Mouse (Mus musculus): ENCODE results near the gene Npas1. TPM values are rescaled to one million over a fixed set of nuclear protein-coding genes. Genes with fewer than 3 reads are reported as not detected.

Npas1 gene
- total RNA-seq (2022) = under 1 TPM in 1 of 4 experiments, not detected in 3; 0.48 TPM

DNA sequence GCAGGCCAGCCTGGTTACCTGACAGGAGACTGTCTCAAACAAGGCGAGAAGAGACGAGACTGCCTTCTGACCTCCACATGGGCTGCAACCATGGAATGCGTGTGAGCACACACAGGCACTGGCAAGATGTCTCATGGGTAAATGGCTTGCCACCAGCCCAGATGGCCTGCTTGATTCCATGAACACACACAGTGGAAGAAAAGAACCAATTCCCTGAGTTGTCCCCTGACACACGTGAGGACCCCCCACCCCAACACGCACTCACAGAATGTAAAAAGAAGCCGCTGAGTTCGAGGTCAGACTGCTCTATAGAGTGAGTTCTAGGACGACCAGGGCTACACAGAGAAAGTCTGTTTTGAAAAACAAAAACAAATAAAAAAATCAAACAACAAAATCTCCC lies at the start of gene Npas1:
Gene Npas1, minus strand, starts transcription at position 101 of the 400 bp plus-strand sequence.
- no peak for DNase-seq

DNA sequence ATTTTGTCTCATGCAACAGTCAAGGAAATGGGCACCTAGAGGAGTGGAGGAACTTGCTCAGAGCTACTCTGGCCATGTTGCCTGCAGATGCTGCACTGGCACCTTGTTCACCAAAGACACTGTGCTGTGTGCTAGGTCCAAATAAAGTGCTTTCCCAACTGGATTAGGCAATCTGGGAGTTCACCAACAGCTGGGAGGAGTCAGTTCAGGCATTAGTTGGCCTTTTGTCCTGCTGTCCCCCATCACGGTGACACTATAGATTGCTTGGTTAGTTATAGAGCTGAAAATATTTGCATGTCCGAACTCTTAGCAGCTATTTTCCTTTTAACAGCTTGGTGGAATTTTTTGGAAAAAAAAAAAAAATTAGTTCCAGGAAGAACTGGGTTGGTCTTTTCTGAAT lies 48.5 kb upstream of the Npas1 start:
- no peak for DNase-seq

DNA sequence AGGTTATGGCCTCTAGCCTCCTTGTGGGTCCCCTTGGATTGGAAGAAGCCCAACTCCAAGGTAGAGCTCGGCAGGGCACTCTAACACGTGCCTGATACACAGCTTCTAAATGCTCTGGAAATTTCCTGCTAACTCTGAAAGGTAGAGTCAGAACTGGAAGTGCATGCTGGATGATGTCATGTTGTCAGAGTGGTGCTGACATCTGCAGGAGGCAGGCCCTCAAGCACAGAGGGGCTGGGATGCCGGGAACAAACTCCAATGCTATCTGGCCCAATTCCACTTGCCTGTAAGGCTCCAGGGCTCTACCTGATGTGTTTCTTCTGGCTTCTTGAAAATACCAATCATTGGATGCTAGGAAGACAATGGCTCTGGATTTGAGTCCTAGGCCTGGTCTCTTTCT lies 47.9 kb upstream of the Npas1 start:
- no peak for DNase-seq

DNA sequence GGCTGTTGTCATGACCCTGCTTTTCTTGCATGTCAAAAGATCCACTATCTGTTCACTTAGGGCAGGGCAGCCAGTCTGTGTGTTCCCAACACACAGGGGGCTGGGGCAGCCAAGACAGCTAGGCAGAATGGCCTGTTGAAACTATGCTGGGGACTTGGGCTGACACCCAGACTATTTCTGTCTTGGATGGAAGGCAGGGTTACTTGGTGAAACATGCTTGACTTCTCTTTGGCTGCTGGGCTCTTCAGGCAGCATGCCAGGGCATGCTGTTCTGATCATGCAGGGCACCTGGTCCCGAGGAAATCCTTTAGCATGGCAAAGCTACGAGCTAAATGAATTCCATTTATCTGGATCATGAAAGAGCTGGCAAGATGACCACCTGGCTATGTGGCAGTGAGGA lies 46.8 kb upstream of the Npas1 start:
- DNase-seq = no peak

DNA sequence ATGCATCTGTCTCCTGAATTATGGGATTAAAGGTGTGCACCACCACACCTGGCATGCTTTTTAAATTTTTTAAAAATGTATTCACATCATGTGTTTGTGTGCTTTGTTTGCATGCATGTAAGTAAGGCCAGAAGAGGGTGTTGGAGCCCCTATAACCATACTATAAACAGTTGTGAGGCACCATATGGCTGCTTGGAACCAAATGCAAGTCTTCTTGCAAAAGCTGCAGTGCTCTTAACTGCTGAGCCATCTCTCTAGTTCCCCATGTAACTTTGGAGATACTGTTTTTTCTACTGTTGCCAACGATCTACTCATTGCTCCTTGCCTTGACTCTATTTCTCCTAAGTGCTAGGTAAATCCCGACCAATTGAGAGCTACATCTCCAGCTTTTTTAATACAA lies 41.8 kb upstream of the Npas1 start:
- no peak for DNase-seq

DNA sequence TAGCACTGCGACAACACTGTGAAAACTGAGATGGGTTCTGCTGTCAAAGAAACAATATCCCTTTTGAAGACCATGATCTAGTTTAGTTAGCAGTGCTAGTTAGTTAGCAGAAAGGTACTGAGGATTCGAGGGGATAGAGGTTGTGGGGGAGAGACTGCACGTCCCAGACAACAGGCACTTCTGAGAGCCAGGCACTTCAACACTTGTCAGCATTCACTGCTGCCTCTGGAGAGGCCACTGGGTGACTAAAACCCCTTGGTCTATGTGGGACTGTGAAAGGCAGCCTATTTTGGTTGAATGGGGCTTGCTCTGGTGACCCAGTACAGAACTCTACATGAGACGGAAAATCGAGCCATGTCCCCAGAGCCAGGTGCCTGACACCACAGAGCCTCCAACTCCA lies 39.7 kb upstream of the Npas1 start:
- DNase-seq = no peak

DNA sequence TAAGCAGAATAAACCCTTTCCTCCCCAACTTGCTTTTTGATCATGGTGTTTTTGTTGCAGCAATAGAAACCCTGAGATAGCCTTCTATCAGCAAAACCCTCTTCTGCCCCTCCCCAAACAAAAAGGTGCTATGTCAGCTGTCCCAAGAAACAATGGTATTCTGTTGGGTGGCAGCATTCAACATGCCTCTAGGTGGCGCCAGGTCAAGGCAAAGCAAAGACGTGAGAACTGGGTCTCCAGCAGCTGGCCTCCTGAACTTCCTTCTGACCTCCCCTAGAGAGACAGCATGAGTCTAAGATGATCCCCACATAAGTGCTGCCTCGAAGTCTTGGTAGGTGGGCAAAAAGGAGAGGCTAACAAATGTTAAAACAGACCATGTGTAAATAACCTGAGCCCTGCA lies 29.8 kb upstream of the Npas1 start:
- peak; percentile 34 for DNase-seq

DNA sequence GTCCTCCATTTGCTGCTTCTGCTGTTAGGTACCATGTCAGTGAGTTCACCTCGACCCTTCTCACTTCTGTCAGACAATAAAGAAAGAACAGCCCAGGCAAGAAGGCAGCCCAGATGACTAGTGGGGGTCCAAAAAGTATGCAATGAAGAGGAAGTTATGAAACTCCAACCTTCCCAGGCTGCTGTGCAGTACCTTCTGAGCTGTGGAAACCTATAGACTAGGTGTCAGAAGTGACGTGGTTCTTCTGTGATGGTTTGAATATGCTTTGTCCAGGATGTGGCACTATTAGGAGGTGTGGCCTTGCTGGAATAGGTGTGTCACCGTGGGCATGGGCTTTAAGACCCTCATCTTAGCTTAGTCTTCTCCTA lies 27.7 kb upstream of the Npas1 start:
- DNase-seq = no peak

DNA sequence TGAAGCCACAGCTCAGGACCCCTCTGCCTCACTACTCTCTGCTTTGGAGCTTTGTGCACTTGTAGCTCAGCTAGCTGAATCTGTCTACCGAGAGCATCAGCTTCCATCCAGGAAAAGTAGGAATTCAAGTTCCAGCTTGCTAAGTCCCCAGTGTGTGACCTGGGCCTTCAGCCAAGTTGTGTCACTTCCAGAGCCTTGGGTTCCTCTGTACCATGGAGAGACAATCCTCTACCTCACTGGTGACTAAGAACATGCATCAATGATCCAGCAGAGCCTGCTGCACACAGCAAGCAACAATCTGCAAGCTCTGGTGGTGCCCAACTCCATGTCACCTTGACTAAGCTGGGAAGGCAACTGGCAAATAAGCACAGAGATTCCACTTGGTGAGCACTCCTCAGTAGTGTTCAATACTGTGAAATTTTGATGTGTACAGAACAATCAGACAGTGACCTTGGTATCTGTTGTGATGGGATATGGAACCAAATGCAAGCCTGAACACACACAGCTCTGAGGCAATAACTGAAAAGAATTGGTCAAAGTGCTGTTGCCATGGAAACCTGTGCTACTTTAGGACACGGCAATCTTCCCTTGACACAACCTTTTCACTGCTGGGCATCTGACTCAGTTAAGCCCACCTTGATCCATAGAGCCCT lies 27.2 kb upstream of the Npas1 start:
- peak; percentile 55 for DNase-seq

DNA sequence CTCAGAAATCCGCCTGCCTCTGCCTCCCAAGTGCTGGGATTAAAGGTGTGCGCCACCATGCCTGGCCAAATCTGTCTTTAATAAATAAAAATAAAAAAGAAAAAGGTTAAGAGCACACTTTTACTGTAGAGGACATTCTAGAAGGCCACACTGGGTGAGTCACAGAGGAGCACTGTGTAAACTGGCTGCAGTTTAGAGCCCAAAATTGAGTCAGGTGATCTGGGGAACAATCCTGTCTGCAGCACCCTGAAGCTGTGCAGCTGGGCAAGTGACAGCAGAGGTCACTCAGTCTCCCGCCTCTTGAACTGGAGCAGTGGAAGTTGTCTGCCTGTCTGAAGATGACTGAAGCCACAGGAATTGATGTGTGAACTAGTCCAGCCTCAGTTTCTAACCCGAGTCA lies 24.0 kb upstream of the Npas1 start:
- peak; percentile 42 for DNase-seq

DNA sequence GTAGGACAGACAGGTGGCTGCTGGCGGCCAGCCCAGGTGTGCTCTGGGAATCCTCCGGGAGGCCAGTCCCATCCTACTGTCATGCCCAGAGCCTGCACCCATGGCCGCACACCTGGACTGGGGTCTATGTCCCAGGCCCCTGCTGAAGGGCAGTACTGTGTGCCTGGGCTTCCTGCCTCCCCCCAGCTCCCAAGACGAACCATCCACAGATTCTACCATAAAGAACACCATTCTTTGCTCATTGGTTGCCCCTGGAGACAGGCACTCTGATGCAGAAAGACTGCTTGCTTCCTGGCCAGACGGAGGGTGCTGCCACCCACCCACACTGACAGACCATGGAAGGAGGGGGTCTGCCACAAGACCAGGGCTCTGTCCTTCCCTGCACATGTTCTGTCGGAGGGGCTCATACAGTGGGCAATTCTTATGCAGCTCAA lies 22.2 kb upstream of the Npas1 start:
- DNase-seq = no peak

DNA sequence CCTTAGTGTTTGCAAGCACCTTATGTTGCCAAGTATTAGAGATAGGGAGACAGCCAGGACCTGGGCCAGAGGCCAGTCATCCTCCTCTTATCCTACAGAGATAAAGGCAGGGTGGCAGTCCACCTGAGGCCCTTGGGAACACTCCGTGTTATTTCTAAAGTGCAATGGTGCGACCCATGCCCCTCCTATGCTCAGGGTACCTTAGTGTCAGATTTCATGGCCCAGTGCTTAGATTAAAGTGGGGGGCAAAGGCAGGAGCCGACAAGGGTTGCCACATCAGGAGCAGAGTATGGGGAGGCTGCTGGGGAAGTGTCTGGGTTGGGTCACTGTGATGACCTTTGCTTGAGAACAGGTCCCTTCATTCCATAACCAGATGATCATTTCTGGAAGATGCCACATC lies 18.7 kb upstream of the Npas1 start:
- DNase-seq = no peak

DNA sequence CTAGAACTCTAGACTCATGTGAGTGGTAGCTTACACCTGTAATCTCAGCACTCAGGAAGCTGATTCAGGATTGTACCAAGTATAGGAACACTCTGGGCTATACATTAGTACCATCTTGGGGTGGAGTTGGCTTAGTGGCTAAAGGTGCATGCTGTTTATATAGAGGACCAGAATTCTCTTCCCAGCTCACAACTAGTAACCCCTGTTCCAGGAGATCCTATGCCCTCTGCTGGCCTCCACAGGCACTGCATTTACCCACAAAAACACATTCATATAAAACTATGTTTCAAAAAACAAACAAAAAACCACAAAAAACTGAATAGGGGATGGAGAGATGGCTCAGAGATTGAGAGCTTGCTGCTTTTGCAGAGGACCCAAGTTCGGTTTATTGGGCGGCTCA lies 15.8 kb upstream of the Npas1 start:
- no peak for DNase-seq

DNA sequence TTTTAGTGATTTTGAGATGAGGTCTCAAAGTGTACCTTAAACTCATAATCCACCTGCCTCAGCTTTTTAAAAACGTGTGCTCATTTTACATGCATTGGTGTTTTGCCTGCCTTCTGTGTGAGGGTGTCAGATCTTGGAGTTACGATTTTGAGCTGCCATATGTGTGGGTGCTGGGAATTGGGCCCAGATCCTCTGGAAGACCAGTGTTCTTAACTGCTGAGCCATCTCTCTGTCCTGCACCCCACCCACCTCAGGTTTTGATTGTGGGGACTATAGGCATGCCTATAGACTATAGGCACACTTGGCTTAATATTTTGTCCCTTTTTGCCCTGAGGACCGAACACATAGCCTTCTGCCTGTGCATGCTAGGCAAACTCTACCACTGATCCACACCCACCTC lies 14.7 kb upstream of the Npas1 start:
- DNase-seq = no peak

DNA sequence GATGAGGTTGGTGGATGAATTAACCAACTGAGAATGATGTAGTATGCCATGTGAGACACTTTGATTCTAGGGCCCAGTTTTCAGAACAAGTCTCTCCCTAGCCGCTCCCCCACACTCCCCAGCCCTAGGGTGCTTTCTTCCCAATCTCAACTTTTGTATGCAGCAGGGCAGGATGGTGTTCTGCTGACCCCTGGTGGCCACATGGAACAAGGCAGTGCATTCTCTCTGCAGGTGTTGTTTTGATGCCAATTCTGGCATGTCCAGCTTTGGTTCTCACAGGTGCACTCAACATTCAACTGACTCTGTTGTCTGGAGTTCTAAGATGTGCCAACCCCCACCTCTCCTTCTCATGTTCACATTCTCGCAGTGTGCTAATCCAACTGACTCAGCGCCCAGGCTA lies 14.2 kb upstream of the Npas1 start:
- DNase-seq = peak; percentile 34

DNA sequence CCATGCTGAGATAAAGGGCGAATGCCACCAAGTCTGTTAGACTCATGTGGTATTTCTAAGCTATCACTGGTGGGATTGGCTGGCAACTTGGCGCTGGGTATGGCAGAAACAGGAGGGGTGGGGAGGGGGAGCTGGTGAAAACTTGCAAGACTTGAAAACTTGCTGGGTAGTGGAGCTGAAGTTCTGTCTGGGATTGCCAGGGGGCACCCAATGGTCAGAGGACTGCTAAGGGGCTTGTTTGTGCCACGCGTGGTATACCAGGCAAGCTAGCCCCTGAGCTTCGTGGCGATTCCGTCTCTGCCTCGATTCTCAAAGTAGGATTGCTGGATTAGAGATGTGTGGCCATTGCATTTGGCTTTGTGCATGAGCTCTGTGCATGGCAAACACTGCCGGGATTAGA lies 12.4 kb upstream of the Npas1 start:
- DNase-seq = no peak

DNA sequence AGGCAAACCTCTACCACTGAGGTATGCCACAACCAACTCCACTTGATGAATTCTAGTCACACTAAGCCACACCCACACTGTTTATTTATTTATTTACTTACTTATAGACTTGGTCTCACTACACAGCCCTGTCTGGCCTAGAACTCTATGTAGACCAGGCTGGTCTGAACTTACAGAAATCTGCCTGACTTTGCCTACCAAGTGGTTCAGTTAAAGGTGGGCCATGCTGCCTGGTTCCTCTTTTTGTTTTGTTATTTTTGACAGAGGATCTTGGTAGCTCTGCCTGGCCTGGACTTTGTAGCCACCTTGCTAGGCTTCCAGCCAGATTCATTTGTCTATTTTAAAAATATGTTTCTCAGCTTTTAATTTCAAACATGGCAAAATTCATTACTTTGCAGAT lies 11.3 kb upstream of the Npas1 start:
- DNase-seq = no peak

DNA sequence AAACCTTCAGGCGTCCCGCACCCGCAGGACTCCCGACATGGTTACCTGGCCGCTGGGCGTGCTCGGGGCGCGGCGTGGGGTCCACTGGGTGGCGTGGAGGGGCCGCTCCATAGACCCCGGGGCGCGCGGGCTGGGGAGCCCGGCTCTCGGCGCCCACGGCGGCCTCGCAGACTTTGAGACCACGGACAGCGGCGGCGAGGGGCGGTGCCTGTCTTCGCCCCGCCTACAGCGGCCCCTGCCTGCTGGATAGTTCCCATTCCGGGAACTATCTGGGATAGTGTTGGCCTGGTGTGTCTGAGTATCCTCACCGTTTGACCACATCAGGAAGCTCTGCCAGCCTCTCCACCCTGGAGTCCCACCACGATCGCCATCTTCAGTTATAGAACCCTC lies 933 bp downstream of the Npas1 start:
- no peak for DNase-seq

DNA sequence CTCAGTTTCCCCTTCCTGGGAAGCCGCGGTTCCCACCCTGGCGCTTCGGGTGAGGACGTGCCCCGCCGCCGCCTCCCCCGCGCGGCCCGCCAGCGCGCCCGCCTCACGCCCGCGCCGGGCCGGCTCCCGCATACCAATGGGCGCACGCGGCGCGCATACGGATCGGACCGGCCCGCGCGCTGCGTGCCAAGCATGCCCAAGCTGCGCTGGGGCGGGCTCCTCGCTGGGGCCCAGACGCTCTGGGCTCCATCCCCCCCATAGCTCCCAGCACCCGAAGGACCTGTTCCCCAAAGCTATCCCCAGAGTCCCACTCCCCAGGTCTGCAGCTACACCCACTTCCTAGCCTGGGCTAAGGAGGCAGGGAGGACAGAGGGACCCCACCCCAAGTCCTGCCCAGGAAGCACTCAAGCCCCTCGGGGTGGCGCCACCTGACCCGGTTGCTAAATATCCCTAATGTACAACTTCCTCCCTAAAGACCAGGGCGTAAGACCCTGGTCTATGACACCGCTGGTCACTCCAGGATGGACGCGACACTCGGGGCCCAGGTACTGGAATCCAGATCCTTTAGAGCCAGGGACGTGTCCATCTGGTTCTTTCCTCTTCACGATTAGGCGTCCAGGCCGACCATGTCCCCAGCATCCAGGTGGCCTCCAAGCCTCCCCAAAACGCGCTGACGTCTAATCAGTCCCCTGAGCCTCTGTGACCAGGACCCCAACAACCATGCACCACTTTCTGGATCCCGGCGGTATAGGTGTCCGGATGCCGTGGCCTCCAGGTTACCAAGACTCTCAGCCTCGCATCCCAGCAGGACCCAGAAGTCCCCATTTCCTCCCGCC lies 1.5 kb downstream of the Npas1 start:
- DNase-seq = no peak

DNA sequence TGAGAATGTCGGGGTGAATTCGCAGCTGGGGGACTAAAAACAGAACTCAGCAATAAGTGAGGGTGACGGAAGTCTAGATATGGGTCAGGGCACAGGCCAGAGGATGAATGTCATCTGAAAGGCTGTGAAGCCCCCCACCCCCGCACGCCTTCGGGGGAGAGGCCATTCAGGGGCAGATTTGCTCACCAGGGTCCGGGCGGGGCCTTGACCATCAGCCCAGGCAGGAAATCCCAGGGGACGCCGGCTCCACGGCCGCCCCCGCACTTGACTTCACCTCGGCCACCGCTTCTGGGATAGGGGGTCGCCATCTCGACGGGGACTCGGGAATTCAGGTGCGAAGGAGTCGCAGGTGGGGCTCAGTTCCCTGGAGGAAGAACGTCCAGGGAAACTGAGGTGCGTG lies 2.2 kb downstream of the Npas1 start:
- no peak for DNase-seq

DNA sequence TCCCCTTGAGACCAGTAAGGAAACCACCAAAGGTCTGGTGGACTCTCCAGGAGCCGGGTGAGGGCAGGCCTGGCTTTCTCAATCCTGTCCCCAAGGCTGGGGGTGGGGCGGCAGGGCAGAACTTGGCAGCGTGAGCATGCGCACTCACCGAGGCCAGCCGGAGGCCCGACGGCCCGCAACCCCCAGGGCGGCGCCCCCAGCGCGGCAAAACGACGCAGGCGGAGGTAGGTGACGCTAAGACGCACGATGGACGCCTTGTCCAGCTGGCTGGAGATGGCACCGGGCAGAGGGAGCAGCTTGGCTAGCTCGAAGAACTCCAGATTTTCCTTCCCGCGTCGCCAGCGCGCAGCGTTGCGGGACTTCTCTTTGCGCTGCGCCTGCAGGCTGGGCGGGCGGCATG lies 3.1 kb downstream of the Npas1 start:
- no peak for DNase-seq

DNA sequence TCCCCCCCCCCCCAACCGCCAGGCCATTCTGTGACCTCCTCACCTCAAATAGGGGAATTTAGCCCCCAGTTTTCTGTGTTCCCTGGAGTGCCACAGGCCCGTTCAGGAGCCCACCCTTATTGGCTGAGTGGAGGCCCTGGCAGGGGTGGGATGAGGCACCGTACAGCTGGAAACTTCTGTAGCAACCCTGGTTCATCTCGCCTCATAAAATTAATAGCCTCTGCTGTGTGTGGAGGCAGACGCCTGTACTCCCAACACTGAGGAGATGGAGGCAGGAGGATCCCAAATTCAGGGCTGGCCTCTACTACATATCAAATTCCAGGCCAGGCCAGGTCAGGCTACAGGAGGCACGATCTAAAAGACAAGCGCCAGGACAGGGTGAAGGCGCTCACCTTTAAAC lies 3.7 kb downstream of the Npas1 start:
- no peak for DNase-seq

DNA sequence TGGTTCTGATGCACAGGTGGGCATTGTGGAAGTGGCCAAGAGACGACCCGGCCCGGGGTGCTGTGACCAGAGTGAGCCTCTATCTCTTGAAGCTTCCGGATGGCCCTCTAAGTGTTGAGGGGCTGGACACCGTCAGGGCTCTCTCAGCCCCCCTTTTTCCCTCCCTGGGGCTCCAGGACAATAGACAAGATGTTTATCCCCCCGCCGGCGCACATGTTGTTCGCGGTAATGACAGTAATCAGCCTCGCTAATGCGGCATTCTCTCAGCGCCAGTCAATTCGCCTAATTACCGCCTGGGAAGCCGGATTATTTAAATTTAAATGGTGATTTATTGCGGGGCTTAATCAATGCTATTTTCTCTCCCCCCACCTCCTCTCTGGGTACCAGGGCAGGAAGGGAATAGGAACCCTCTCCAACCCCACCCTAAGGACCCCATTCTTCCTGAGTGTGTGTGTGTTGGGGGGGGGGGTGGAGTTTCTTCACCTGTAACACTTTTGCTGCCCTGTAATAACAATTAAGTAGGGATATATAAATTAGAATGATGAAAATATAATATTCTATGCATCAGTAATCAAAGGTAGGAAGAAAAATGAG lies 5.3 kb downstream of the Npas1 start:
- no peak for DNase-seq

DNA sequence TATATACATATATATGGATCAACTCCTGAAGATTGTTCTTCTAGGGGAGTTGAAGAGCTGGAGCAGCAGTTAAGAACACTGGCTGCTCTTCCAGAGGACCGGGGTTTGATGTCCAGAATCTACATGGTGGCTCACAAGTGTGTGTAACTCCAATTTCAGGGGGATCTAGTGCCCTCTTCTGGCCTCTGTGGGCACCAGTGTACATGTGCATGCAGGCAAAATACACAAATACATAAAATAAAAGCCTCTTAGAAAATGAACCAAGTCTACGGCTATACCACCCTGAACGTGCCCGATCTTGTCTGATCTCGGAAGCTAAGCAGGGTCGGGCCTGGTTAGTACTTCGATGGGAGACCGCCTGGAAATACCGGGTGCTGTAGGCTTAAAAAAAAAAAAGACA lies 6.0 kb downstream of the Npas1 start:
- no peak for DNase-seq

All from adrenal gland, adult 8-10 months (tissue).